Mouse (Mus musculus): ENCODE data around the gene Tekt1. TPM values are rescaled to one million over a fixed set of nuclear protein-coding genes. Genes with fewer than 3 reads are reported as not detected.

Gene Tekt1
- total RNA-seq, 1 experiment from 2014 or later, result not detected

GRCm38 (mm10) chr11:72393669-72394068 is 31.4 kb upstream of the Tekt1 start:
- no peak for ATAC-seq (ENCODE audit: extremely low read depth, insufficient number of reproducible peaks, low FRiP score, poor library complexity, severe bottlenecking)

- ATAC-seq (ENCODE audit: extremely low read depth, insufficient number of reproducible peaks, low FRiP score, poor library complexity, severe bottlenecking), result no peak
Observed at GRCm38 (mm10) chr11:72393243-72393642, 31.0 kb upstream of the Tekt1 start.

- no peak for ATAC-seq (ENCODE audit: extremely low read depth, insufficient number of reproducible peaks, low FRiP score, poor library complexity, severe bottlenecking)
Observed at GRCm38 (mm10) chr11:72391181-72391580, 28.9 kb upstream of the Tekt1 start.

DNA sequence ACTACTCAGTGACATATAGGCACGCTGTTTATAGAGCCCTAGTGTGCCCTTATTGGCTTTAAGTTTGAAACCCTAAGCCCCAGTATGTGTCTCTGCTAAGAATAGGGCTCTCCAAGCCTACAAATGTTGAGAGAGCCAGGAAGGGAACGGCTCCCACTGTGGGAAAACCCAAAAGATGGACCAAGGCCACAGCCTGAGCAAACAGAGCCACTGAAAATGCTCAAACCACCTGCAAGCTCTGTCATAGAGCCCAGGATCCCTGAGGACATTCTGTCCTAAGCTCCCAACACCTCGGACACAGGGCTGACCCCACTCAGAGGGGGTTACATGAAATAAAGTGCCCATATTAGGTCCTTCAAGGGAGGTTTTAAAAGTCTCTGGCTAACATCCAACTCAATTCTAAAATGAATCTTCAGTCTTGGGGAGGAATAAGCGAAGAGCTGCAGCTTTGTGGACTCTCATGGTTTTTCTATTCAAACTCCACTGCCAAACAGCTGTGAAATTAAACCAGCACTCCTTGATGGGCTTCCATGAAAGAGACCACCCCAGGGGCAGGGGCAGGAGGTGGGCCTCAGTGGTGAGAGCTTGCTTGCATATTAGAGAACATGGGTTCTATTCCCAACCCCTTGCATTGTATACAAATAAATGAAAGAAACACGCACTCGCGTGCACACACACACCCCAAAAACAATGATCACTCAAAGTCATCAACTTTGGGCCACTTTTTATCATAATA is 27.3 kb upstream of the Tekt1 start:
- ATAC-seq (ENCODE audit: extremely low read depth, insufficient number of reproducible peaks, low FRiP score, poor library complexity, severe bottlenecking), result no peak

- no peak for ATAC-seq (ENCODE audit: extremely low read depth, insufficient number of reproducible peaks, low FRiP score, poor library complexity, severe bottlenecking)
Observed at GRCm38 (mm10) chr11:72388113-72388529, 25.9 kb upstream of the Tekt1 start.

GRCm38 (mm10) chr11:72379351-72379750 is 17.1 kb upstream of the Tekt1 start:
- no peak for ATAC-seq (ENCODE audit: extremely low read depth, insufficient number of reproducible peaks, low FRiP score, poor library complexity, severe bottlenecking)

GRCm38 (mm10) chr11:72378222-72378621 is 16.0 kb upstream of the Tekt1 start:
- ATAC-seq (ENCODE audit: extremely low read depth, insufficient number of reproducible peaks, low FRiP score, poor library complexity, severe bottlenecking), result no peak

DNA sequence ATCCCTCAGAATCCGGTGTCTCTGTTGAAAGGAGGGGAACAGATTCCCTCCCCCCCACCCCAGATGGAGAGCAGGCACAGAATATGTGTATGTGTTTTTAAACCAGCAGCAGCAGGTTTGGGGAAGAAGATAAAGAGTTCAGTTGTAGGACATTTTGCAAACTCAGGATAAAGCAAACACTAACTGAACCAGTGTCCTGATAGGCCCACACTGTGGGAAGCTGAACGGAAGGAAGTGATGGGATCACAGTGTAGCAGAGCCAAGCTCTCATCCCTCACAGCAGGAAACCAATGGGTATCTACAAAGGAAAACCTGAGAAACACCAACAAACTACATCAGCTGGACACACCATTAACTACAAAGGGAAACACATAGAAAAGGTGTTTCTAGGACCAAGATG is 14.3 kb upstream of the Tekt1 start:
- no peak for ATAC-seq (ENCODE audit: extremely low read depth, insufficient number of reproducible peaks, low FRiP score, poor library complexity, severe bottlenecking)

GRCm38 (mm10) chr11:72369904-72370672 is 7.8 kb upstream of the Tekt1 start:
- no peak for ATAC-seq (ENCODE audit: extremely low read depth, insufficient number of reproducible peaks, low FRiP score, poor library complexity, severe bottlenecking)

DNA sequence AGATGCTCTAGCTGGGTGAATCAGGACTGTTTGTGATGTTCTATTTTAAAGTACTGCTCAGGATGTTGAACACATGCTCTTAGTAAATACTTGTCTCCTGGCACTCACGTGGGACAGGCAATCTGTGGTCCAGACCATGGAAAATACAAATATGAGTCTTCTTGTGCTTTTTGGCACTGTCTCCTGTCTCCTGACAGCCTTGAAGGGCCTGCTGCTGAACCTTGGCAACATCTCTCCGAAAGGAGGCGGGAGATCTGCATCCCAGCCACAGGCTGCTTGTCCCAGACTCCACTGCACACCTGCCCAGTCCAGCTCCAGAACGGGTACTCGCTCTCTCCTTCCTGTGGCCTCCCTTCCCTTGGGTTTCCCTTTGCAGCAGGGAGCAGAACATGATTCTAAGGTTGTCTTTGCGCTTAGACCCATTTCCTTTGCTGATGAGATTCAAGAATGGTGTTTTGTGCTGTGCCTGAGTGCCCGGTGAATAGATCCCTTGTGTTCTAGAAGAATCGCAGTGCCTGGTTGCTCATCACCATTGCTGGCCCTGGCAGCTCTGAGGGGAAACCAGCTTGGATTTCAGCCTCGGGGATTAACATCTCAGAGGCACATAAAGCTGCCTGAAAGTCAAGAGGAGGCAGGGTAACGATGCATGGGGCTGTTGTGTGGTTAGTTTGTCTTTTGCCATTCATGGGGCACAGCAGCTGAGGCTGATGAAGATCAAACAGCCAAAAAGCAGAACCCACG is 5.9 kb upstream of the Tekt1 start:
- no peak for ATAC-seq (ENCODE audit: extremely low read depth, insufficient number of reproducible peaks, low FRiP score, poor library complexity, severe bottlenecking)

DNA sequence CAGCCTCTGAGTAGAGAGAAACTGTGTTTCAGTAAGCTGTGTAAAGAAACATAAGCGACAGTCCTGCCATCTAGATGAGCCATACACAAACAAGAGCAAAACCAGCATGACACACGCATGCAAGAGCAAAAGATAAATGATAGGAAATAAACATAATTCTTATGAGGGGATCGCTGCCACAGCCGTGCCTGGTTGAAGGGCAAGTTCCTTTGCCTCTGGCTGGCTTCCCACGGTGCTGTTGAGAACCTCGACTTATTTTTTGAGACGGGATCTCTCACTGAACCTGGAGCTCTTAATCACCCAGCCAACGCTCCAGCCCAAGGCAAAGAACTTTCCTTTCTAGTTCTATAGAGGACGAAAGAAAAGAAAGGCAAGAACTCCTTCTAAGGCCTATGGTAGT is 3.9 kb upstream of the Tekt1 start:
- no peak for ATAC-seq (ENCODE audit: extremely low read depth, insufficient number of reproducible peaks, low FRiP score, poor library complexity, severe bottlenecking)

GRCm38 (mm10) chr11:72364526-72364925 is 2.3 kb upstream of the Tekt1 start:
- ATAC-seq (ENCODE audit: extremely low read depth, insufficient number of reproducible peaks, low FRiP score, poor library complexity, severe bottlenecking), result no peak

DNA sequence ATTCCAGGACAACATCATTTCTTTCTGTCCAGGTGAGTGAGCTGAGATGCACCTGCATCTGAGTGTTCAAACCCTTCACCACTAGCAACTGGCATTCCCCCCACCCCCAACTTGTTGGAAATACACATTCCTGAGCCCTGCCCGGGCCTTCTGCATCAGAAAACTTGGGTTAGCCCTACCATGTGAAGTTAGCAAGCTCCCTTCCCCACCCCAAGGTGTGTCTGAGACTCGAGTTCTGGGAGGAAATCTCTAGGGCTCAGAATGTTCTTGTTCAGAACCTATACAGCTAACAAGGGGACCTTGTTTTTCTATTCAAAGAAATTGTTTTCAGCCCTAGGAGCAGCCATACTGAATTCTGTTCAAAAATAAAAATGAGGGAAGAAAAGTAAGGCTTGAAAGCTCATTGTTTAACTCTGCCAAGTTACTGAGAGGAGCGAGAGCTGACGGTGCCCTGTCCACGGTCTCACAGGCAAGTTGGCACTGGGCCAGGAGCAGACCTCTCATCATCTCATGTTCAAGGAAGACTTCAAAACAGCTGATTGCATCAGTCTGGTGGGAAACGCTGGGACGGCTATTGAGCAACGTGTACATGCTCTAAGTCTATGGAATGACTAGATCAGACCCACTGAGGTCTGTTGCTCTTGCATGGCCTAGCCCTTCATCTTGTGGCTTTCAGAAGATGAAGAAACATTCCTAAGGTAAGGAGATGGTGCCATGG is 1.4 kb upstream of the Tekt1 start:
- ATAC-seq (ENCODE audit: extremely low read depth, insufficient number of reproducible peaks, low FRiP score, poor library complexity, severe bottlenecking), result no peak

- no peak for ATAC-seq (ENCODE audit: extremely low read depth, insufficient number of reproducible peaks, low FRiP score, poor library complexity, severe bottlenecking)
Observed at GRCm38 (mm10) chr11:72361385-72362346, 576 bp downstream of the Tekt1 start.

- peak; percentile 58 for ATAC-seq (ENCODE audit: extremely low read depth, insufficient number of reproducible peaks, low FRiP score, poor library complexity, severe bottlenecking)
Observed at GRCm38 (mm10) chr11:72354971-72355728, 7.1 kb downstream of the Tekt1 start.

GRCm38 (mm10) chr11:72353186-72353585 is 9.1 kb downstream of the Tekt1 start:
- no peak for ATAC-seq (ENCODE audit: extremely low read depth, insufficient number of reproducible peaks, low FRiP score, poor library complexity, severe bottlenecking)

- no peak for ATAC-seq (ENCODE audit: extremely low read depth, insufficient number of reproducible peaks, low FRiP score, poor library complexity, severe bottlenecking)
Observed at GRCm38 (mm10) chr11:72352272-72352671, 10.0 kb downstream of the Tekt1 start.

Data from neutrophil, adult 5-6 weeks (primary cell).